Mouse (Mus musculus): ENCODE measurements around the gene Abi3. TPM values are rescaled to one million over a fixed set of nuclear protein-coding genes. Genes with fewer than 3 reads are reported as not detected.

Abi3 gene
- polyA plus RNA-seq, 1 experiment from 2014 or later = 10.3 TPM

- no peak for ATAC-seq
- no peaks in the 10 kb centered on the region for H3K36me3 ChIP-seq (ENCODE audit: control insufficient read depth, insufficient read depth, low read length)
- H3K4me2 ChIP-seq (ENCODE audit: low read depth, low read length) = peak overlapping the region; percentile 17; the same call in 1 of the 2 replicates
- peak overlapping the region; percentile 33 for H3K4me3 ChIP-seq (ENCODE audit: low read length)
- H3K9me3 ChIP-seq (ENCODE audit: control insufficient read depth, low read length) = no peaks in the 10 kb centered on the region
- H3K4me1 ChIP-seq (ENCODE audit: control insufficient read depth, insufficient read depth, low read length) = peaks cover 16% of the 10 kb centered on the region
- H3K27ac ChIP-seq (ENCODE audit: low read length) = peak overlapping the region; percentile 57; the same call in 1 of the 2 replicates
- H3K9ac ChIP-seq (ENCODE audit: low read depth, low read length) = peak overlapping the region; percentile 38
- no peaks in the 10 kb centered on the region; the same call in 1 of the 2 replicates for H3K27me3 ChIP-seq (replicated peaks; ENCODE audit: control insufficient read depth, insufficient read depth, low read length)
- 64% methylated on average over 10 of the region's 10 CpGs for WGBS
Measured at GRCm38 (mm10) chr11:95841498-95841830, 812 bp downstream of the Abi3 start.

GRCm38 (mm10) chr11:95840694-95841497 lies 1.4 kb downstream of the Abi3 start:
- Histone ChIP-seq H3K9me3 (ENCODE audit: control insufficient read depth, low read length) (no peaks in the 10 kb centered on the region), H3K4me1 (ENCODE audit: control insufficient read depth, insufficient read depth, low read length) (peaks cover 21% of the 10 kb centered on the region), H3K27ac (ENCODE audit: low read length) (no peak overlapping the region), H3K36me3 (ENCODE audit: control insufficient read depth, insufficient read depth, low read length) (no peaks in the 10 kb centered on the region), H3K27me3 (replicated peaks; ENCODE audit: control insufficient read depth, insufficient read depth, low read length) (no peaks in the 10 kb centered on the region; the same call in 1 of the 2 replicates), H3K4me3 (ENCODE audit: low read length) (peak overlapping the region; percentile 33), H3K9ac (ENCODE audit: low read depth, low read length) (0 out of 2 replicates have a peak overlapping the region, but pooled peaks have one; percentile 6), H3K4me2 (ENCODE audit: low read depth, low read length) (0 out of 2 replicates have a peak overlapping the region, but pooled peaks have one; percentile 21)
- 77% methylated on average over 5 of the region's 5 CpGs for WGBS
- no peak for ATAC-seq

- Histone ChIP-seq H3K27me3 (replicated peaks; ENCODE audit: control insufficient read depth, insufficient read depth, low read length) (peaks cover 6% of the 10 kb centered on the region), H3K36me3 (ENCODE audit: control insufficient read depth, insufficient read depth, low read length) (no peaks in the 10 kb centered on the region), H3K9me3 (ENCODE audit: control insufficient read depth, low read length) (no peaks in the 10 kb centered on the region), H3K4me1 (ENCODE audit: control insufficient read depth, insufficient read depth, low read length) (peaks cover 35% of the 10 kb centered on the region), H3K4me3 (ENCODE audit: low read length) (no peak overlapping the region), H3K4me2 (ENCODE audit: low read depth, low read length) (no peak overlapping the region), H3K27ac (ENCODE audit: low read length) (no peak overlapping the region), H3K9ac (ENCODE audit: low read depth, low read length) (no peak overlapping the region)
- ATAC-seq = no peak
- WGBS = 75% methylated on average over 8 of the region's 8 CpGs
Measured at GRCm38 (mm10) chr11:95838999-95839868, 3.0 kb downstream of the Abi3 start.

GRCm38 (mm10) chr11:95838598-95838997 lies 3.7 kb downstream of the Abi3 start:
- Histone ChIP-seq H3K9me3 (ENCODE audit: control insufficient read depth, low read length) (no peaks in the 10 kb centered on the region), H3K27me3 (replicated peaks; ENCODE audit: control insufficient read depth, insufficient read depth, low read length) (peaks cover 11% of the 10 kb centered on the region), H3K4me1 (ENCODE audit: control insufficient read depth, insufficient read depth, low read length) (peaks cover 41% of the 10 kb centered on the region), H3K4me3 (ENCODE audit: low read length) (no peak overlapping the region), H3K36me3 (ENCODE audit: control insufficient read depth, insufficient read depth, low read length) (no peaks in the 10 kb centered on the region), H3K9ac (ENCODE audit: low read depth, low read length) (no peak overlapping the region), H3K27ac (ENCODE audit: low read length) (no peak overlapping the region), H3K4me2 (ENCODE audit: low read depth, low read length) (no peak overlapping the region)
- WGBS = 78% methylated on average over 4 of the region's 4 CpGs
- no peak for ATAC-seq

- H3K27ac ChIP-seq (ENCODE audit: low read length) = peak within 1 kb of the TSS; percentile 37
- peaks cover 24% of the 10 kb centered on the region for H3K27me3 ChIP-seq (replicated peaks; ENCODE audit: control insufficient read depth, insufficient read depth, low read length)
- peak; percentile 53 for ATAC-seq
Measured at GRCm38 (mm10) chr11:95837059-95837458, 5.2 kb downstream of the Abi3 start, which contains the start of gene Gngt2. Gene Gngt2, plus strand, starts transcription at chr11:95837216.

GRCm38 (mm10) chr11:95836433-95836832 lies 5.8 kb downstream of the Abi3 start:
- ATAC-seq = peak; percentile 69
- H3K27ac ChIP-seq (ENCODE audit: low read length) = peak overlapping the region; percentile 37; the same call in 1 of the 2 replicates
- H3K36me3 ChIP-seq (ENCODE audit: control insufficient read depth, insufficient read depth, low read length) = no peaks in the 10 kb centered on the region
- no peak overlapping the region for H3K9ac ChIP-seq (ENCODE audit: low read depth, low read length)
- H3K27me3 ChIP-seq (replicated peaks; ENCODE audit: control insufficient read depth, insufficient read depth, low read length) = peaks cover 30% of the 10 kb centered on the region
- no peak overlapping the region for H3K4me3 ChIP-seq (ENCODE audit: low read length)
- H3K4me2 ChIP-seq (ENCODE audit: low read depth, low read length) = peak overlapping the region; percentile 17
- WGBS = 41% methylated on average over 6 of the region's 6 CpGs
- H3K4me1 ChIP-seq (ENCODE audit: control insufficient read depth, insufficient read depth, low read length) = peaks cover 40% of the 10 kb centered on the region
- no peaks in the 10 kb centered on the region for H3K9me3 ChIP-seq (ENCODE audit: control insufficient read depth, low read length)

More at GRCm38 (mm10) chr11:95837059-95837458, 5.2 kb downstream of the Abi3 start, which contains the start of gene Gngt2:
- Histone ChIP-seq H3K4me2 (ENCODE audit: low read depth, low read length) (peak within 1 kb of the TSS; percentile 17), H3K4me1 (ENCODE audit: control insufficient read depth, insufficient read depth, low read length) (peaks cover 41% of the 10 kb centered on the region), H3K9ac (ENCODE audit: low read depth, low read length) (peak within 1 kb of the TSS; percentile 30; the same call in 1 of the 2 replicates), H3K9me3 (ENCODE audit: control insufficient read depth, low read length) (no peaks in the 10 kb centered on the region), H3K4me3 (ENCODE audit: low read length) (no peak within 1 kb of the TSS), H3K36me3 (ENCODE audit: control insufficient read depth, insufficient read depth, low read length) (no peaks in the 10 kb centered on the region)
- WGBS = 42% methylated on average over 10 of the region's 10 CpGs

- ATAC-seq = no peak
- 0 out of 2 replicates have a peak overlapping the region, but pooled peaks have one; percentile 17 for H3K4me2 ChIP-seq (ENCODE audit: low read depth, low read length)
Measured at GRCm38 (mm10) chr11:95835832-95836231, 6.4 kb downstream of the Abi3 start.

GRCm38 (mm10) chr11:95834742-95835710 lies 7.2 kb downstream of the Abi3 start:
- ATAC-seq = no peak
- H3K4me2 ChIP-seq (ENCODE audit: low read depth, low read length) = no peak overlapping the region
- H3K9ac ChIP-seq (ENCODE audit: low read depth, low read length) = 0 out of 2 replicates have a peak overlapping the region, but pooled peaks have one; percentile 19
- H3K4me1 ChIP-seq (ENCODE audit: control insufficient read depth, insufficient read depth, low read length) = peaks cover 53% of the 10 kb centered on the region
- H3K9me3 ChIP-seq (ENCODE audit: control insufficient read depth, low read length) = no peaks in the 10 kb centered on the region
- H3K36me3 ChIP-seq (ENCODE audit: control insufficient read depth, insufficient read depth, low read length) = no peaks in the 10 kb centered on the region
- H3K27ac ChIP-seq (ENCODE audit: low read length) = peak overlapping the region; percentile 37; the same call in 1 of the 2 replicates
- 27% methylated on average over 15 of the region's 15 CpGs for WGBS
- H3K4me3 ChIP-seq (ENCODE audit: low read length) = no peak overlapping the region
- H3K27me3 ChIP-seq (replicated peaks; ENCODE audit: control insufficient read depth, insufficient read depth, low read length) = peaks cover 44% of the 10 kb centered on the region

More at GRCm38 (mm10) chr11:95835832-95836231, 6.4 kb downstream of the Abi3 start:
- Histone ChIP-seq H3K9me3 (ENCODE audit: control insufficient read depth, low read length) (no peaks in the 10 kb centered on the region), H3K27me3 (replicated peaks; ENCODE audit: control insufficient read depth, insufficient read depth, low read length) (peaks cover 36% of the 10 kb centered on the region), H3K36me3 (ENCODE audit: control insufficient read depth, insufficient read depth, low read length) (no peaks in the 10 kb centered on the region), H3K4me1 (ENCODE audit: control insufficient read depth, insufficient read depth, low read length) (peaks cover 46% of the 10 kb centered on the region), H3K27ac (ENCODE audit: low read length) (peak overlapping the region; percentile 37), H3K9ac (ENCODE audit: low read depth, low read length) (0 out of 2 replicates have a peak overlapping the region, but pooled peaks have one; percentile 19), H3K4me3 (ENCODE audit: low read length) (no peak overlapping the region)
- 39% methylated on average over 6 of the region's 6 CpGs for WGBS

Measured in intestine, embryonic 16.5 days (tissue).